Mouse (Mus musculus): ENCODE measurements around the gene Glb1. TPM values are rescaled to one million over a fixed set of nuclear protein-coding genes. Genes with fewer than 3 reads are reported as not detected.

Gene Glb1
- polyA plus RNA-seq, 1 experiment: 144 TPM

- WGBS: 89% methylated on average over 7 of the region's 7 CpGs
- TF ChIP-seq CTCF (conservative IDR thresholded peaks at IDR 0.05; ENCODE audit: insufficient read depth, insufficient read length, low read depth, low read length) (no peak), POLR2A (IDR thresholded peaks at IDR 0.05; ENCODE audit: low read depth, low read length) (no peak)
- no peak for DNase-seq
- peaks cover 7% of the 10 kb centered on the region; the same call in 1 of the 2 replicates for H3K4me1 ChIP-seq (ENCODE audit: control insufficient read depth, insufficient read depth, low read length)
- no peak overlapping the region for H3K27ac ChIP-seq (ENCODE audit: insufficient read depth, low read depth, low read length)
- H3K4me3 ChIP-seq (ENCODE audit: insufficient read depth, low read depth, low read length): no peak overlapping the region
- no peaks in the 10 kb centered on the region for H3K27me3 ChIP-seq (replicated peaks; ENCODE audit: control insufficient read depth, insufficient read depth, low read length)
- H3K36me3 ChIP-seq (ENCODE audit: control insufficient read depth, insufficient read depth, low read length): no peaks in the 10 kb centered on the region; the same call in 1 of the 2 replicates
Measured at GRCm38 (mm10) chr9:114421797-114422196, 20.9 kb downstream of the Glb1 start.

DNA sequence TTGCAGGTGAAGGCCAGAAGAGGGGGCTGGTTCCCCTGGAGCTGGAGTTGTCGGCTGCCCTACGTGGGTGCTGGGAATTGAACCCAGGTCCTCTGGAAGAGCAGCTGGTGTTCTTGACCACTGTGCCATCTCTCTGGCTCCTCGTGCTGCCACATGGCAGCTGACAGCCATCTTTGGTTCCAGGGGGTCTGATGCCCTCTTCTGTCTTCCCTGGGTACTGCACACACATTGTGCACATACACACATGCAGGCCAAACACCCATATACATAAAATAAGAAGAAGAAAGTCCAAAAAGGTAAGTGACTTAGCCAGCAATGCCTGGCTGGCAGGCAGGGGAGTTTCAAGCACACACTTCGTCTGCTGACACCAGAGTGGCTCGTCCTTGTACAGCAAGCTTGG is 24.7 kb downstream of the Glb1 start:
- Histone ChIP-seq H3K27ac (ENCODE audit: insufficient read depth, low read depth, low read length) (no peak overlapping the region), H3K4me3 (ENCODE audit: insufficient read depth, low read depth, low read length) (no peak overlapping the region), H3K36me3 (ENCODE audit: control insufficient read depth, insufficient read depth, low read length) (no peaks in the 10 kb centered on the region; the same call in 1 of the 2 replicates), H3K4me1 (ENCODE audit: control insufficient read depth, insufficient read depth, low read length) (no peaks in the 10 kb centered on the region), H3K27me3 (replicated peaks; ENCODE audit: control insufficient read depth, insufficient read depth, low read length) (no peaks in the 10 kb centered on the region)
- TF ChIP-seq CTCF (conservative IDR thresholded peaks at IDR 0.05; ENCODE audit: insufficient read depth, insufficient read length, low read depth, low read length) (no peak), POLR2A (IDR thresholded peaks at IDR 0.05; ENCODE audit: low read depth, low read length) (no peak)
- DNase-seq: no peak
- WGBS: 98% methylated on average over 5 of the region's 5 CpGs

DNA sequence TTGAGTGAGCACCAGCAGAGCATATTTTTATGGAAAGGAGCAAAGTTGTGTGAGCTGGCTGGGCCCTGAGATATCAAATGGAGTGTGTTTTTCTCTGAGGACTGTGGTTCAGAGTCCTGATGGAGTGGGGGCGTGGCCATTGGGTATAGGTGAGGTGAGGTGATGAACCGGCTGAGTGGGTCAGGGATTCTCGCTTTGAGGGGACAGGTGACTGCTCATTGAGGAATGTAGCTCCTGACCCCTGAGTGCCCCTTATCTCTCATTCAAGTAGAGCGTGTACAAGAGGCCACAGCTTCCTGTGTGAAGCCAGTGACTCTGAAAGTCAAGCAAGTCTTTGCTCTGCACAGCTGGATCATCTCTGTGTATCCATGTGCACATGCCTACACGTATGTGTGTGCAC is 25.3 kb downstream of the Glb1 start:
- 55% methylated on average over 5 of the region's 5 CpGs for WGBS
- no peak overlapping the region for H3K27ac ChIP-seq (ENCODE audit: insufficient read depth, low read depth, low read length)
- H3K4me1 ChIP-seq (ENCODE audit: control insufficient read depth, insufficient read depth, low read length): no peaks in the 10 kb centered on the region
- no peak overlapping the region for H3K4me3 ChIP-seq (ENCODE audit: insufficient read depth, low read depth, low read length)
- TF ChIP-seq CTCF (conservative IDR thresholded peaks at IDR 0.05; ENCODE audit: insufficient read depth, insufficient read length, low read depth, low read length) (no peak), POLR2A (IDR thresholded peaks at IDR 0.05; ENCODE audit: low read depth, low read length) (no peak)
- no peaks in the 10 kb centered on the region for H3K27me3 ChIP-seq (replicated peaks; ENCODE audit: control insufficient read depth, insufficient read depth, low read length)
- DNase-seq: no peak
- no peaks in the 10 kb centered on the region; the same call in 1 of the 2 replicates for H3K36me3 ChIP-seq (ENCODE audit: control insufficient read depth, insufficient read depth, low read length)

GRCm38 (mm10) chr9:114427425-114427824 is 26.5 kb downstream of the Glb1 start:
- no peak for DNase-seq
- Histone ChIP-seq H3K27ac (ENCODE audit: insufficient read depth, low read depth, low read length) (no peak overlapping the region), H3K4me3 (ENCODE audit: insufficient read depth, low read depth, low read length) (no peak overlapping the region), H3K27me3 (replicated peaks; ENCODE audit: control insufficient read depth, insufficient read depth, low read length) (no peaks in the 10 kb centered on the region), H3K36me3 (ENCODE audit: control insufficient read depth, insufficient read depth, low read length) (no peaks in the 10 kb centered on the region; the same call in 1 of the 2 replicates), H3K4me1 (ENCODE audit: control insufficient read depth, insufficient read depth, low read length) (no peaks in the 10 kb centered on the region)
- TF ChIP-seq POLR2A (IDR thresholded peaks at IDR 0.05; ENCODE audit: low read depth, low read length) (no peak), CTCF (conservative IDR thresholded peaks at IDR 0.05; ENCODE audit: insufficient read depth, insufficient read length, low read depth, low read length) (no peak)
- WGBS: 85% methylated on average over 8 of the region's 8 CpGs

- Histone ChIP-seq H3K27ac (ENCODE audit: insufficient read depth, low read depth, low read length) (no peak overlapping the region), H3K4me1 (ENCODE audit: control insufficient read depth, insufficient read depth, low read length) (no peaks in the 10 kb centered on the region), H3K36me3 (ENCODE audit: control insufficient read depth, insufficient read depth, low read length) (no peaks in the 10 kb centered on the region; the same call in 1 of the 2 replicates), H3K27me3 (replicated peaks; ENCODE audit: control insufficient read depth, insufficient read depth, low read length) (no peaks in the 10 kb centered on the region), H3K4me3 (ENCODE audit: insufficient read depth, low read depth, low read length) (no peak overlapping the region)
- no peak for DNase-seq
- WGBS: 89% methylated on average over 12 of the region's 12 CpGs
- TF ChIP-seq POLR2A (IDR thresholded peaks at IDR 0.05; ENCODE audit: low read depth, low read length) (no peak), CTCF (conservative IDR thresholded peaks at IDR 0.05; ENCODE audit: insufficient read depth, insufficient read length, low read depth, low read length) (no peak)
Measured at GRCm38 (mm10) chr9:114428103-114428834, 27.4 kb downstream of the Glb1 start.

GRCm38 (mm10) chr9:114435668-114436067 is 34.8 kb downstream of the Glb1 start:
- WGBS: 42% methylated on average over 2 of the region's 2 CpGs
- TF ChIP-seq POLR2A (IDR thresholded peaks at IDR 0.05; ENCODE audit: low read depth, low read length): no peak
- TF ChIP-seq CTCF (conservative IDR thresholded peaks at IDR 0.05; ENCODE audit: insufficient read depth, insufficient read length, low read depth, low read length): no peak; the same call in 1 of the 2 replicates
- no peak overlapping the region for H3K4me3 ChIP-seq (ENCODE audit: insufficient read depth, low read depth, low read length)
- DNase-seq: peak; percentile 57
- no peaks in the 10 kb centered on the region for H3K4me1 ChIP-seq (ENCODE audit: control insufficient read depth, insufficient read depth, low read length)
- H3K36me3 ChIP-seq (ENCODE audit: control insufficient read depth, insufficient read depth, low read length): peaks cover 3% of the 10 kb centered on the region; the same call in 1 of the 2 replicates
- H3K27me3 ChIP-seq (replicated peaks; ENCODE audit: control insufficient read depth, insufficient read depth, low read length): no peaks in the 10 kb centered on the region
- H3K27ac ChIP-seq (ENCODE audit: insufficient read depth, low read depth, low read length): no peak overlapping the region

DNA sequence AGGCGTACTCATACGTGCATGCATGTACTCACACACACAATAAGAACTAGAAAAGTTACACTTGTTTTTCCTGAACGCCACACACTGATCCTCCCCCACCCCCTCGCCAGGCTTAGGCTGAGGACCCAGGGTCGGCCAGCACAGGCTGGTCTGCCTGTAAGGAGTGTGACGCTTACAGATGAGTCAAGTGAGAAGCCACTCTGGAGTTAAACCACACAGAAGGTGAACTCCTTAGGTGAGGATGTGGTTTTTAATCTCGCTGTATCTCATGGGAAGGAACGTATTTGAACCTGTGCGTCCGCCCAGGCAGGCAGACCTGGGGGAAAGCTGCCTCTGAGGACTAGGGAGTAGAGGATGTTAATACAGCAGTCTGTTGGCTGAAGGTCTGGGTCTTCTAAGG is 39.7 kb downstream of the Glb1 start:
- peaks cover 1% of the 10 kb centered on the region; the same call in 1 of the 2 replicates for H3K36me3 ChIP-seq (ENCODE audit: control insufficient read depth, insufficient read depth, low read length)
- TF ChIP-seq POLR2A (IDR thresholded peaks at IDR 0.05; ENCODE audit: low read depth, low read length) (no peak), CTCF (conservative IDR thresholded peaks at IDR 0.05; ENCODE audit: insufficient read depth, insufficient read length, low read depth, low read length) (no peak)
- H3K4me3 ChIP-seq (ENCODE audit: insufficient read depth, low read depth, low read length): no peak overlapping the region
- no peaks in the 10 kb centered on the region for H3K27me3 ChIP-seq (replicated peaks; ENCODE audit: control insufficient read depth, insufficient read depth, low read length)
- 87% methylated on average over 10 of the region's 10 CpGs for WGBS
- H3K4me1 ChIP-seq (ENCODE audit: control insufficient read depth, insufficient read depth, low read length): no peaks in the 10 kb centered on the region
- no peak overlapping the region for H3K27ac ChIP-seq (ENCODE audit: insufficient read depth, low read depth, low read length)
- no peak for DNase-seq

Data from kidney, adult 2 months (tissue).